Mouse (Mus musculus): ENCODE results near the gene Atf4. TPM values are rescaled to one million over a fixed set of nuclear protein-coding genes. Genes with fewer than 3 reads are reported as not detected.

The Atf4 gene
- polyA plus RNA-seq, 1 experiment from 2014 or later: 102 TPM

GRCm38 (mm10) chr15:80271858-80272396, 16.9 kb downstream of the Atf4 start:
- Histone ChIP-seq H3K27ac (no peak overlapping the region), H3K4me1 (replicated peaks; ENCODE audit: control insufficient read depth, insufficient read depth, low read length) (0 out of 2 replicates have a peak, but pooled peaks cover 6% of the 10 kb centered on the region), H3K27me3 (ENCODE audit: control insufficient read depth, insufficient read depth, low read length) (no peaks in the 10 kb centered on the region), H3K9ac (no peak overlapping the region), H3K36me3 (replicated peaks; ENCODE audit: control insufficient read depth, insufficient read depth) (no peaks in the 10 kb centered on the region), H3K9me3 (ENCODE audit: control insufficient read depth, low read length) (no peaks in the 10 kb centered on the region), H3K4me3 (replicated peaks; ENCODE audit: low read length) (no peak overlapping the region), H3K4me2 (replicated peaks) (no peak overlapping the region)
- WGBS: 54% methylated on average over 3 of the region's 3 CpGs
- no peak; the same call in 1 of the 2 replicates for ATAC-seq (ENCODE audit: low FRiP score)
- peak; percentile 39 for DNase-seq (ENCODE audit: low spot score)

- no peak overlapping the region for H3K4me3 ChIP-seq (replicated peaks; ENCODE audit: low read length)
- H3K9ac ChIP-seq: no peak overlapping the region
- ATAC-seq (ENCODE audit: low FRiP score): no peak
- 37% methylated on average over 9 of the region's 9 CpGs for WGBS
- H3K9me3 ChIP-seq (ENCODE audit: control insufficient read depth, low read length): no peaks in the 10 kb centered on the region
- H3K4me1 ChIP-seq (replicated peaks; ENCODE audit: control insufficient read depth, insufficient read depth, low read length): 0 out of 2 replicates have a peak, but pooled peaks cover 5% of the 10 kb centered on the region
- H3K4me2 ChIP-seq (replicated peaks): no peak overlapping the region
- peak; percentile 33 for DNase-seq (ENCODE audit: low spot score)
- no peaks in the 10 kb centered on the region for H3K27me3 ChIP-seq (ENCODE audit: control insufficient read depth, insufficient read depth, low read length)
- H3K36me3 ChIP-seq (replicated peaks; ENCODE audit: control insufficient read depth, insufficient read depth): no peaks in the 10 kb centered on the region
- H3K27ac ChIP-seq: no peak overlapping the region
Observed at GRCm38 (mm10) chr15:80277107-80277506, 22.1 kb downstream of the Atf4 start.

- H3K27ac ChIP-seq: no peak overlapping the region
- H3K27me3 ChIP-seq (ENCODE audit: control insufficient read depth, insufficient read depth, low read length): no peaks in the 10 kb centered on the region
- peak; percentile 70 for DNase-seq (ENCODE audit: low spot score)
- no peak overlapping the region for H3K4me3 ChIP-seq (replicated peaks; ENCODE audit: low read length)
- no peak for ATAC-seq (ENCODE audit: low FRiP score)
- H3K4me2 ChIP-seq (replicated peaks): no peak overlapping the region
- no peaks in the 10 kb centered on the region for H3K9me3 ChIP-seq (ENCODE audit: control insufficient read depth, low read length)
- H3K4me1 ChIP-seq (replicated peaks; ENCODE audit: control insufficient read depth, insufficient read depth, low read length): 0 out of 2 replicates have a peak, but pooled peaks cover under 1% of the 10 kb centered on the region
- WGBS: 5% methylated on average over 6 of the region's 6 CpGs
- H3K9ac ChIP-seq: no peak overlapping the region
- H3K36me3 ChIP-seq (replicated peaks; ENCODE audit: control insufficient read depth, insufficient read depth): no peaks in the 10 kb centered on the region
Observed at GRCm38 (mm10) chr15:80277625-80278024, 22.6 kb downstream of the Atf4 start.

- DNase-seq (ENCODE audit: low spot score) (no peak), ATAC-seq (ENCODE audit: low FRiP score) (no peak)
- Histone ChIP-seq H3K27me3 (ENCODE audit: control insufficient read depth, insufficient read depth, low read length) (peaks cover 4% of the 10 kb centered on the region; the same call in 1 of the 2 replicates), H3K9me3 (ENCODE audit: control insufficient read depth, low read length) (no peaks in the 10 kb centered on the region), H3K4me3 (replicated peaks; ENCODE audit: low read length) (no peak overlapping the region), H3K27ac (no peak overlapping the region), H3K4me1 (replicated peaks; ENCODE audit: control insufficient read depth, insufficient read depth, low read length) (no peaks in the 10 kb centered on the region), H3K36me3 (replicated peaks; ENCODE audit: control insufficient read depth, insufficient read depth) (no peaks in the 10 kb centered on the region), H3K9ac (no peak overlapping the region), H3K4me2 (replicated peaks) (no peak overlapping the region)
- WGBS: 72% methylated on average over 5 of the region's 5 CpGs
Observed at GRCm38 (mm10) chr15:80278121-80278759, 23.3 kb downstream of the Atf4 start.

GRCm38 (mm10) chr15:80279053-80279452, 24.1 kb downstream of the Atf4 start:
- H3K4me1 ChIP-seq (replicated peaks; ENCODE audit: control insufficient read depth, insufficient read depth, low read length): no peaks in the 10 kb centered on the region
- no peak overlapping the region for H3K4me3 ChIP-seq (replicated peaks; ENCODE audit: low read length)
- peaks cover 6% of the 10 kb centered on the region; the same call in 1 of the 2 replicates for H3K27me3 ChIP-seq (ENCODE audit: control insufficient read depth, insufficient read depth, low read length)
- H3K27ac ChIP-seq: no peak overlapping the region
- H3K9ac ChIP-seq: no peak overlapping the region
- no peak overlapping the region for H3K4me2 ChIP-seq (replicated peaks)
- WGBS: 80% methylated on average over 2 of the region's 2 CpGs
- ATAC-seq (ENCODE audit: low FRiP score) (no peak), DNase-seq (ENCODE audit: low spot score) (no peak)
- no peaks in the 10 kb centered on the region for H3K9me3 ChIP-seq (ENCODE audit: control insufficient read depth, low read length)
- H3K36me3 ChIP-seq (replicated peaks; ENCODE audit: control insufficient read depth, insufficient read depth): no peaks in the 10 kb centered on the region

- Histone ChIP-seq H3K27me3 (ENCODE audit: control insufficient read depth, insufficient read depth, low read length) (peaks cover 14% of the 10 kb centered on the region), H3K9me3 (ENCODE audit: control insufficient read depth, low read length) (no peaks in the 10 kb centered on the region), H3K36me3 (replicated peaks; ENCODE audit: control insufficient read depth, insufficient read depth) (no peaks in the 10 kb centered on the region), H3K9ac (no peak overlapping the region), H3K27ac (no peak overlapping the region), H3K4me2 (replicated peaks) (no peak overlapping the region), H3K4me1 (replicated peaks; ENCODE audit: control insufficient read depth, insufficient read depth, low read length) (no peaks in the 10 kb centered on the region), H3K4me3 (replicated peaks; ENCODE audit: low read length) (no peak overlapping the region)
- ATAC-seq (ENCODE audit: low FRiP score) (no peak), DNase-seq (ENCODE audit: low spot score) (no peak)
- WGBS: 22% methylated on average over 6 of the region's 6 CpGs
Observed at GRCm38 (mm10) chr15:80280646-80281045, 25.7 kb downstream of the Atf4 start.

- peak within 1 kb of the TSS; percentile 74 for H3K9ac ChIP-seq
- DNase-seq (ENCODE audit: low spot score): peak; percentile 72
- H3K9me3 ChIP-seq (ENCODE audit: control insufficient read depth, low read length): no peaks in the 10 kb centered on the region
- peaks cover 10% of the 10 kb centered on the region; the same call in 1 of the 2 replicates for H3K4me1 ChIP-seq (replicated peaks; ENCODE audit: control insufficient read depth, insufficient read depth, low read length)
- peak within 1 kb of the TSS; percentile 59 for H3K4me3 ChIP-seq (replicated peaks; ENCODE audit: low read length)
- H3K27ac ChIP-seq: no peak within 1 kb of the TSS
- peaks cover 57% of the 10 kb centered on the region for H3K27me3 ChIP-seq (ENCODE audit: control insufficient read depth, insufficient read depth, low read length)
- peak; percentile 76 for ATAC-seq (ENCODE audit: low FRiP score)
- H3K4me2 ChIP-seq (replicated peaks): peak within 1 kb of the TSS; percentile 92
- H3K36me3 ChIP-seq (replicated peaks; ENCODE audit: control insufficient read depth, insufficient read depth): no peaks in the 10 kb centered on the region
- WGBS: 1% methylated on average over 43 of the region's 50 CpGs
Observed at GRCm38 (mm10) chr15:80286851-80287415, 31.9 kb downstream of the Atf4 start, which contains the start of gene Cacna1i. TSS of gene Cacna1i (plus strand) at chr15:80287238.

GRCm38 (mm10) chr15:80288036-80288435, 33.1 kb downstream of the Atf4 start:
- Histone ChIP-seq H3K9me3 (ENCODE audit: control insufficient read depth, low read length) (no peaks in the 10 kb centered on the region), H3K4me2 (replicated peaks) (peak overlapping the region; percentile 92), H3K4me1 (replicated peaks; ENCODE audit: control insufficient read depth, insufficient read depth, low read length) (peaks cover 10% of the 10 kb centered on the region; the same call in 1 of the 2 replicates), H3K27ac (no peak overlapping the region), H3K27me3 (ENCODE audit: control insufficient read depth, insufficient read depth, low read length) (peaks cover 55% of the 10 kb centered on the region), H3K4me3 (replicated peaks; ENCODE audit: low read length) (peak overlapping the region; percentile 59), H3K9ac (peak overlapping the region; percentile 74), H3K36me3 (replicated peaks; ENCODE audit: control insufficient read depth, insufficient read depth) (no peaks in the 10 kb centered on the region)
- no peak for DNase-seq (ENCODE audit: low spot score)
- no peak for ATAC-seq (ENCODE audit: low FRiP score)
- WGBS: 0% methylated on average over 23 of the region's 23 CpGs

GRCm38 (mm10) chr15:80289436-80289835, 34.5 kb downstream of the Atf4 start:
- WGBS: 9% methylated on average over 10 of the region's 10 CpGs
- Histone ChIP-seq H3K9ac (no peak overlapping the region), H3K27me3 (ENCODE audit: control insufficient read depth, insufficient read depth, low read length) (peaks cover 52% of the 10 kb centered on the region), H3K36me3 (replicated peaks; ENCODE audit: control insufficient read depth, insufficient read depth) (no peaks in the 10 kb centered on the region), H3K4me2 (replicated peaks) (peak overlapping the region; percentile 92), H3K9me3 (ENCODE audit: control insufficient read depth, low read length) (no peaks in the 10 kb centered on the region), H3K4me1 (replicated peaks; ENCODE audit: control insufficient read depth, insufficient read depth, low read length) (peaks cover 10% of the 10 kb centered on the region; the same call in 1 of the 2 replicates), H3K27ac (no peak overlapping the region), H3K4me3 (replicated peaks; ENCODE audit: low read length) (no peak overlapping the region)
- ATAC-seq (ENCODE audit: low FRiP score) (no peak), DNase-seq (ENCODE audit: low spot score) (no peak)
